Mouse (Mus musculus): ENCODE measurements at regions not wholly inside any gene's neighbourhood (a gene's known extent, or its start where the extent isn't known, plus 50 kb on each side); places are given as distances from the start of the nearest gene placed in this dataset.

- no peak overlapping the region for H3K4me3 ChIP-seq (replicated peaks; ENCODE audit: low read depth, low read length)
- no peaks in the 10 kb centered on the region for H3K27me3 ChIP-seq (ENCODE audit: insufficient read depth, low read length)
- ATAC-seq (replicated peaks; ENCODE audit: low FRiP score, low read depth) (no peak), DNase-seq (ENCODE audit: low spot score) (no peak)
- H3K9me3 ChIP-seq (replicated peaks; ENCODE audit: low read length): no peaks in the 10 kb centered on the region
- no peaks in the 10 kb centered on the region for H3K4me1 ChIP-seq (replicated peaks; ENCODE audit: insufficient read depth, low read length)
- H3K4me2 ChIP-seq (ENCODE audit: low read length): no peak overlapping the region
- H3K9ac ChIP-seq (ENCODE audit: low read depth, low read length): no peak overlapping the region
- no peak overlapping the region for H3K27ac ChIP-seq
- no peak for TF ChIP-seq CTCF (IDR thresholded peaks at IDR 0.05; ENCODE audit: low read depth)
- no peaks in the 10 kb centered on the region for H3K36me3 ChIP-seq (ENCODE audit: insufficient read depth, low read length)
Observed at GRCm38 (mm10) chr2:101083813-101084212, 540.7 kb upstream of the Rag2 start.

- Histone ChIP-seq H3K27ac (no peak overlapping the region), H3K4me3 (replicated peaks; ENCODE audit: low read depth, low read length) (no peak overlapping the region), H3K4me1 (replicated peaks; ENCODE audit: insufficient read depth, low read length) (no peaks in the 10 kb centered on the region), H3K36me3 (ENCODE audit: insufficient read depth, low read length) (no peaks in the 10 kb centered on the region), H3K27me3 (ENCODE audit: insufficient read depth, low read length) (no peaks in the 10 kb centered on the region), H3K9ac (ENCODE audit: low read depth, low read length) (no peak overlapping the region), H3K9me3 (replicated peaks; ENCODE audit: low read length) (no peaks in the 10 kb centered on the region), H3K4me2 (ENCODE audit: low read length) (no peak overlapping the region)
- WGBS: 85% methylated on average over 1 of the region's 1 CpGs
- TF ChIP-seq CTCF (IDR thresholded peaks at IDR 0.05; ENCODE audit: low read depth): no peak
- ATAC-seq (replicated peaks; ENCODE audit: low FRiP score, low read depth) (no peak), DNase-seq (ENCODE audit: low spot score) (no peak)
Observed at GRCm38 (mm10) chr2:101084648-101085047, 539.9 kb upstream of the Rag2 start.

DNA sequence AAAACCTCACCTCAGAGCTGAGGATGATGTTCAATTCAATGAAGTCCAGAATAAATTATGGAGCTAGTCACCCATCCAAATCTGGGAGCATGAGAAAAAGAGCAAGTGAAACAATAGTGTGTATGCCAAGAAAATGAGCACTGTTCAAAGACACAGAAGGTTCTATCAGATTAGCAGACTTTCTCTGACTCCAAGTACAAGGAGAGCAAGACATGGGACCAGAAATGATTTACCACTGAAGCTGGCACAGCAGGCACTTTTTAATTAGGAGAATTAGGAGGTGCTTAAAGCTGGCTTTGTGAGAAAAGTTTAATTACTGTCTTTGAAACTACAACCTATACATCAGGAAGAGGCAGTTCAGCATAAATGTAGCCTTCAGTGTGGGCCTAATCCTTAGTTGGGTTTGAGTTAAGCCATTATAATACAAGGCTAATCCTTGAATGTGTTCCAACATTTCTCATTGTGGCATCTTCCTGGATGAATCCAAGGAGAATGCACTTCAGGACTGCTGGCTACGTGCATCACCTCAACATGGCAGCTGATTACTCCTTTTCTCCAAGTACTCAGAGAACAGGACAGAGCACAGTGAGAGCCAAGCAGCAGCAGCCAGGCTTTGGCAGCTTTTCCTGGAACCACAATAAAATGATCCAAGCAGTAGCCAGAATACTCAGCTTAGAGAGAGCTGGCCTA is 517.2 kb upstream of the Rag2 start:
- no peak for DNase-seq (ENCODE audit: low spot score)
- H3K9ac ChIP-seq (ENCODE audit: low read depth, low read length): no peak overlapping the region

GRCm38 (mm10) chr2:101136867-101137266 is 487.7 kb upstream of the Rag2 start:
- Histone ChIP-seq H3K36me3 (ENCODE audit: insufficient read depth, low read length) (no peaks in the 10 kb centered on the region), H3K27me3 (ENCODE audit: insufficient read depth, low read length) (no peaks in the 10 kb centered on the region), H3K9me3 (replicated peaks; ENCODE audit: low read length) (no peaks in the 10 kb centered on the region), H3K4me2 (ENCODE audit: low read length) (no peak overlapping the region), H3K9ac (ENCODE audit: low read depth, low read length) (no peak overlapping the region), H3K27ac (no peak overlapping the region), H3K4me3 (replicated peaks; ENCODE audit: low read depth, low read length) (no peak overlapping the region), H3K4me1 (replicated peaks; ENCODE audit: insufficient read depth, low read length) (no peaks in the 10 kb centered on the region)
- ATAC-seq (replicated peaks; ENCODE audit: low FRiP score, low read depth): no peak
- DNase-seq (ENCODE audit: low spot score): no peak
- TF ChIP-seq CTCF (IDR thresholded peaks at IDR 0.05; ENCODE audit: low read depth): peak; percentile 5; the same call in 1 of the 2 replicates
- WGBS: 17% methylated on average over 1 of the region's 1 CpGs

More for the DNA sequence above, 517.2 kb upstream of the Rag2 start:
- Histone ChIP-seq H3K4me2 (ENCODE audit: low read length) (no peak overlapping the region), H3K27me3 (ENCODE audit: insufficient read depth, low read length) (no peaks in the 10 kb centered on the region), H3K36me3 (ENCODE audit: insufficient read depth, low read length) (no peaks in the 10 kb centered on the region), H3K4me3 (replicated peaks; ENCODE audit: low read depth, low read length) (no peak overlapping the region), H3K4me1 (replicated peaks; ENCODE audit: insufficient read depth, low read length) (no peaks in the 10 kb centered on the region), H3K9me3 (replicated peaks; ENCODE audit: low read length) (no peaks in the 10 kb centered on the region), H3K27ac (no peak overlapping the region)
- WGBS: 83% methylated on average over 1 of the region's 1 CpGs
- TF ChIP-seq CTCF (IDR thresholded peaks at IDR 0.05; ENCODE audit: low read depth): no peak
- ATAC-seq (replicated peaks; ENCODE audit: low FRiP score, low read depth): no peak

- Histone ChIP-seq H3K4me3 (replicated peaks; ENCODE audit: low read depth, low read length) (no peak overlapping the region), H3K27me3 (ENCODE audit: insufficient read depth, low read length) (no peaks in the 10 kb centered on the region), H3K4me2 (ENCODE audit: low read length) (no peak overlapping the region), H3K9ac (ENCODE audit: low read depth, low read length) (no peak overlapping the region), H3K4me1 (replicated peaks; ENCODE audit: insufficient read depth, low read length) (no peaks in the 10 kb centered on the region), H3K9me3 (replicated peaks; ENCODE audit: low read length) (no peaks in the 10 kb centered on the region), H3K27ac (no peak overlapping the region), H3K36me3 (ENCODE audit: insufficient read depth, low read length) (no peaks in the 10 kb centered on the region)
- TF ChIP-seq CTCF (IDR thresholded peaks at IDR 0.05; ENCODE audit: low read depth): no peak
- WGBS: 95% methylated on average over 1 of the region's 1 CpGs
- DNase-seq (ENCODE audit: low spot score): no peak
- no peak for ATAC-seq (replicated peaks; ENCODE audit: low FRiP score, low read depth)
Observed at GRCm38 (mm10) chr2:101139931-101140330, 484.6 kb upstream of the Rag2 start.

DNA sequence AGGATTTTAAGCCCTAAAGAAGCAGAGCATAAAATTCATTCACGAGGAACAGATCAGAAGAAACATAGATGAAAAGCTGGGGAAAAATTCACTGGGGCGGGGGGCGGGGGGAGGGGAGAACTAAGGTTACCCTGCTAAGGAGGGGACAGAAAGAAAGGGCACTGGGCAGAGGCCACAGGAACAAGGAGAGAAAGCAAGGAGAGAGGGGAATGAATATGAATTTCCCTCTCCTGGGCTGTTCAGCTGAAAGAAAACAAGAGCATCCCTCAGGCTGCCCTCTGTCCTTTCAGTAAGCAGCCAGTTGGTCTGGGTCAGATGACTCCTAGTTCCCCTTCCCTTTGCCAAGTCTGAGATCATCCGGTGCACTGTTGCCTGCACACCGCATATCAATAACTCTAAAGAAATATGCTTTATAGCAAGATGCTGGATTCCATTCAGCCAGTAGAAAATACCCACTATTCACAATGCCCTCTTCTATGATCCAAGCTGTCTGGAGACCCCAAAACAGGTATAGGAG is 467.7 kb upstream of the Rag2 start:
- Histone ChIP-seq H3K27ac (no peak overlapping the region), H3K9ac (ENCODE audit: low read depth, low read length) (no peak overlapping the region), H3K4me2 (ENCODE audit: low read length) (no peak overlapping the region), H3K9me3 (replicated peaks; ENCODE audit: low read length) (no peaks in the 10 kb centered on the region), H3K27me3 (ENCODE audit: insufficient read depth, low read length) (no peaks in the 10 kb centered on the region), H3K4me3 (replicated peaks; ENCODE audit: low read depth, low read length) (no peak overlapping the region), H3K36me3 (ENCODE audit: insufficient read depth, low read length) (no peaks in the 10 kb centered on the region), H3K4me1 (replicated peaks; ENCODE audit: insufficient read depth, low read length) (no peaks in the 10 kb centered on the region)
- TF ChIP-seq CTCF (IDR thresholded peaks at IDR 0.05; ENCODE audit: low read depth): no peak
- DNase-seq (ENCODE audit: low spot score): no peak
- ATAC-seq (replicated peaks; ENCODE audit: low FRiP score, low read depth): no peak
- WGBS: 52% methylated on average over 5 of the region's 5 CpGs

DNA sequence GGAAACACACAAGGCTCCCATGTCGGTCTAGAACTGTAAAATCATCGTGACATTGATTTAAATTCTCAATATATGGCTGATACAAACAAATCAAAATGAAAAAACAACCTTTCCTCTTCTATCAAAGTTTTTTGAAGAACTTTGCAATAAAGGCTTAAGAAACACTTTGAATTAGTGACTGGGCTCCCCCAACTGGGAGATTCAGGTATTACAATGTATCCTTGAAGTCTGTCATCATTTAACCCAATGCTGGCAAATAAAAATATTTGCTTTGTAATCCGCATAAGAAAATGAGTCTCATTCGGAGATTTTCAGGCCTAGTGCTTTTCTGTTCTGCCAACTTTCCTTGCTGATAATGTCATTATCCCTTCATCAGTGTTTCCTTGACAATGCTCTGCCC is 465.2 kb upstream of the Rag2 start:
- Histone ChIP-seq H3K9ac (ENCODE audit: low read depth, low read length) (no peak overlapping the region), H3K4me2 (ENCODE audit: low read length) (no peak overlapping the region), H3K27me3 (ENCODE audit: insufficient read depth, low read length) (no peaks in the 10 kb centered on the region), H3K9me3 (replicated peaks; ENCODE audit: low read length) (no peaks in the 10 kb centered on the region), H3K27ac (no peak overlapping the region), H3K4me3 (replicated peaks; ENCODE audit: low read depth, low read length) (no peak overlapping the region), H3K4me1 (replicated peaks; ENCODE audit: insufficient read depth, low read length) (no peaks in the 10 kb centered on the region), H3K36me3 (ENCODE audit: insufficient read depth, low read length) (no peaks in the 10 kb centered on the region)
- WGBS: 16% methylated on average over 4 of the region's 4 CpGs
- DNase-seq (ENCODE audit: low spot score): peak; percentile 73
- peak; percentile 79 for TF ChIP-seq CTCF (IDR thresholded peaks at IDR 0.05; ENCODE audit: low read depth)
- ATAC-seq (replicated peaks; ENCODE audit: low FRiP score, low read depth): no peak
